Mouse (Mus musculus) neural tube, embryonic 10.5 days (tissue): ENCODE data around the gene Cbx7.
"Not testable (repeated sequence)": the region's sequence is repeated elsewhere in the genome, so short reads cannot be mapped to it uniquely, and the experiment has no call there.

ENCODE experiments used
- DNase-seq: peaks from one replicate; pipeline ENCODE4 v3.0.0-alpha.2; 2017; ENCODE audit warnings: low spot score; ENCODE audit errors: extremely low spot score

The Cbx7 gene

GRCm38 (mm10) chr15:79895221-79896079, 75.5 kb downstream of the Cbx7 start:
- DNase-seq = not testable (repeated sequence)

- DNase-seq = no peak
Observed at GRCm38 (mm10) chr15:79894343-79894742, 76.6 kb downstream of the Cbx7 start.

- no peak for DNase-seq
Observed at GRCm38 (mm10) chr15:79893824-79894123, 77.1 kb downstream of the Cbx7 start.

GRCm38 (mm10) chr15:79892995-79893823, 77.7 kb downstream of the Cbx7 start:
- no peak for DNase-seq

- peak; percentile 41 for DNase-seq
Observed at GRCm38 (mm10) chr15:79892213-79892541, 78.7 kb downstream of the Cbx7 start.

GRCm38 (mm10) chr15:79891436-79892212, 79.3 kb downstream of the Cbx7 start, which contains the start of gene Apobec3:
TSS of gene Apobec3 (plus strand) at chr15:79891659.
- peak; percentile 60 for DNase-seq

- DNase-seq = no peak
Observed at GRCm38 (mm10) chr15:79884820-79885219, 86.1 kb downstream of the Cbx7 start.

- DNase-seq = peak; percentile 96
Observed at GRCm38 (mm10) chr15:79883352-79883822, 87.5 kb downstream of the Cbx7 start.

- no peak for DNase-seq
Observed at GRCm38 (mm10) chr15:79882623-79883267, 88.2 kb downstream of the Cbx7 start.

GRCm38 (mm10) chr15:79880477-79880876, 90.4 kb downstream of the Cbx7 start:
- no peak for DNase-seq

GRCm38 (mm10) chr15:79879319-79879718, 91.6 kb downstream of the Cbx7 start:
- DNase-seq = no peak

- no peak for DNase-seq
Observed at GRCm38 (mm10) chr15:79878725-79879136, 92.2 kb downstream of the Cbx7 start.

GRCm38 (mm10) chr15:79875261-79875995, 95.5 kb downstream of the Cbx7 start:
- DNase-seq = no peak

GRCm38 (mm10) chr15:79873995-79874394, 96.9 kb downstream of the Cbx7 start:
- DNase-seq = no peak

GRCm38 (mm10) chr15:79873545-79873944, 97.4 kb downstream of the Cbx7 start:
- DNase-seq = no peak

GRCm38 (mm10) chr15:79867260-79868002, 103.5 kb downstream of the Cbx7 start:
- no peak for DNase-seq
